Mouse (Mus musculus) frontal cortex, adult (tissue): ENCODE results near the gene Pafah1b2.

Experiments used
- ATAC-seq: cut with Nextera tagmentation; 2 replicates; pipeline ENCODE4 v1.9.2; 2017; ENCODE audit warnings: mild to moderate bottlenecking, moderate library complexity, mixed read lengths; ENCODE audit not compliant: low TSS enrichment

Pafah1b2 gene

DNA sequence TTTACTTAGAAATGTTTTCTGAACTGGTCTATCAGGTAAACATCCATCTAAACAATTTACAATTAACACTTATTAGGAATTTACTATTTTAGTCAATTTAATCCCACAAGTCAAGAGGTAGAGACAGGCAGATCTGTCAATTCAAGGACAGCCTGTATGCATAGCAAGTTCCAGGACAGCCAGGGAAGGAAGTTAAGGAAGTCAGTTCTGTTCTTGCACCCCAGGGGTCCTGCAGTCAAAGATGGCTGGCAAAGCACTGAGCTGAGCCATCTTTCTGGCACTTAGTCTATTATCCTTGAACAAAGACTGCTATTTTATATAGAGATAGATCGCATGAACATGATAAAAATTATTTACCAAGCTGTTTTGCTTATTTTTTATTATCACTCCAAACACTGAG is 31.9 kb downstream of the Pafah1b2 start:
- no peak for ATAC-seq

DNA sequence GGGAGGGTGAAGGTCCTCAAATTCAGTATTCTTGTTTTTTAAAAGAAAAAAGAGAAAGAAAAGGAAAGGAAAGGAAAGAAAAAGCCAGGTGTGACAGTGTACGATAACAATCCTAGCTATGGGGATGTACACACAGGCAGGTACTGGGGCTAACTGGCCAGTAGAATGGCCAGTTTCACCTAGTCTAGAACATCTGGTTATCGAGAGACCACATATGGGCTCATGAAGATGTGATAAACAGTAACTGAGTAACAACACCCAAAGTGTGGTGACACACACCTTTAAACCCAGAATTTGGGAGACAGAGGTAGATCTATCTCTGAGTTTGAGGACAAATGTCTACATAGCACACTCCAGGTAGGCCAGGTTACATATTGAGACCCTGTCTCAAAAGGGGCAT is 32.7 kb downstream of the Pafah1b2 start:
- ATAC-seq = no peak

DNA sequence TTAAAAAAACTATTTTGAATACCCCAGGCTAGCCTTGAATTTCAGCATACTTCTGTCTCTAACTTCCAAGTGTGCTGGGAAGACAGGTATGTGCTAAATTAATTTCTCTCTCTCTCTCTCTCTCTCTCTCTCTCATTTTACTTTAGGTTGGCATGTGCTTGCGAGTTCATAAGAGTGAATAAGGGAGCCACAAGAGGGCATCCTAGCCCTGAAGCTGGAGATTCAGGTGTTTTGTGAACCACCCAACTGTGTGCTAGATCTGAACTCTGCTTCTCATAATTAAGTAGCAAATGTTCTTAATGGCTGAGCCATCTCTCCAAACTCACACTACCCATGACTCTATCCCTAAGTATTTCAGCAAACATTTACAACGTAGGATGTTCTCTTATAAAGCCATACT is 35.6 kb downstream of the Pafah1b2 start:
- ATAC-seq = no peak

DNA sequence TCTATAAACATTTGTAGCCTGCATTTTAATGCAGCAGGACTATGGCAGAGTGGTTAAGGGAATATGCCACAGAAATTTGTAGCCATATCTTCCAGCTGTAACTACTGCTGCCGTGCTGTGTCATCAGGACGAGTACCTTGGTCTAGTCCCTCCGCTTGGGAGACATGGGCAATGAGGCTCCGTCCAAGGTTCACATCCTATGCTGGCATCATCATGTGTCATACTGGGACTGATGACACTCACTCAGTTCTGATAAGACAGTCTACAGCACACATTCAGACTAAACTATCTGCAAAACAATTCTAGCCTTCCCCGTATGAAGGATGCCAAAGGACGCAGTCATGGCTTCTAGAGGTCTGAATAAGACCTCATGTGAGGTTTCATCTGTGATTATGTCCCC is 48.9 kb downstream of the Pafah1b2 start:
- ATAC-seq = no peak

DNA sequence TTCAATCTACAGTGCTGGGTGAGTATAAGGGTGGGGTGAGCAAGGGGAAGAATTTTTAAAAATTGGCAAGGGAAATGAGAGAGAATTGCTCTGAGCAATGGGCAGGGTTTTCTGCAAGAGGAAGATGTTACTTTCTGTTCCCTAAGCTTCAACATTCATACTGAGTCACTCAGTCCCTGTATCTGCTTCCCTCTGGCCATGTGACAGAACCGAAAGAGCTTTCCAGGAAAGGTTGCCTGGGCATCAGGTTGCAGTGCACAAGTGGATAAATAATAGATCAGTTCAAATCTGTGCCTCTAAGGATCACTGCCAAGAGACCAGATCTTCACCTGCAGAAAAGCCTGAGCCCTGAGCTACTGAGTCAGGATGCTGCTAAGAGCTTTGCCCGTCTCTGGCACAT is 50.6 kb downstream of the Pafah1b2 start:
- ATAC-seq = peak; percentile 61

DNA sequence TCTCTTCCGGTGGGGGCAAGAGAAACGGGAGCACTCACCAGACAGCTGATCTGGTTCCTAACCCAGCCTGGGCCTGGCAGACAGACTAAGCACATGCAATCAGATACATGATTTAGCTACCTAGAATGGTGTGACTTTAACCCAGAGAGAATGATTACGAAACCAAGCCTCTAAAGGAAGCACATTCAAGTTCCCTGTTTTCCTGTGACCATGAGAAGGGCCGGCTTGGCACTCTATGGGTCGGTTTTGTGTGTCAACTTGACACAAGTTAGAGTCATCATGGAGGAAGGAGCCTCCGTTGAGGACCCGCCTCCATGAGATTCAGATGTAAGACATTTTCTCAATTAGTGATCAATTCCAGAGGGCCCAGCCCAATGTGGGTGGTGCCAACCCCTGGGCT is 52.8 kb downstream of the Pafah1b2 start:
- ATAC-seq = no peak

DNA sequence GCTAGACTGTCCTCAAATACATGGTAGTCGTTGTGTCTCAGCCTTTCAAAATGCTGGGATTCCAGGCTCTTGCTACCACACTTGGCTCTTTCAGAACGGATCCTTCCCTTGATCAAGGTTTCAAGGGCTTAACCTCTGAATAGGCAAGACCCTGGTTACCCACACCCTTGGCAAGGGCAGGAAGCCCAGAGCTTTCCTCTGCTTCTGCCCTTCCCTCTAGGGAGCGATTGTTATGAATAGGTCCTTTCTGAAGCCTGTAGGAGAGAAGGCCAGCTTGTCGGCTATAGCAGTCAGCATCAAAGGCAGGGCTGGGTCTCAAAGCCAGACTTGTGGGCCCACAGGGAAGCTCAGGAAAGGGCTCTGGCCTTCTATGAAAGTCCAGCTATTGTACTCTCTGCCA is 53.6 kb downstream of the Pafah1b2 start:
- no peak for ATAC-seq

DNA sequence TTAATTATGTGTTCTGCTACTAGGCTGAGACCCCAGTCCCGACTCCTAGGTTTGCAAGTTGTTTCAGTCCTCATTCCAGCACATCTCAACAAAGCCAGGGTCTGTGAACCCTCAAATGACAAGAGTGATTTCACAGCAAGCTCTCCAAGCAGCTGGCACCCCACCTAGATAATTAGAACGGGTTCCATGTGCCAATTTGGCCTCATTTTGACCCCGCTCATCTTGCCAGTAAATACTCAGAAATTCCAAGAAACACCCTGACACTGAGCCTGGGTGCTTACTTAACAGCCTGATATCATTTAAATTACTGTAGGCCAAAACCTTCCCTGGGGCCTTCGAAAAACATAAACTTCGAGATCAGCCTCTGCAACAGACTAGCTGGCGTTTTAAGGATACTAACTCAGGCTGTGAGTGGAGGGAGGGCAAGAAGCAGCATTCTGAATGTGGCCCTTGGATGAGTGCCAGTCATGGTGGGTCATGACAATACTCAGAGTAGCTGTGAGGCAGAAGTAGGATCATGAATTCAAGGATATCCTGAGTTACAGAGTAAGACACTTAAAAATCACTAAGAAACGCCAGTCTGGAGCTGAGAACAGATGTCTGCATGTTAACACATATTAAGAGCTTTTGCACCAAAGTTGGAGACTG is 54.3 kb downstream of the Pafah1b2 start:
- ATAC-seq = no peak

DNA sequence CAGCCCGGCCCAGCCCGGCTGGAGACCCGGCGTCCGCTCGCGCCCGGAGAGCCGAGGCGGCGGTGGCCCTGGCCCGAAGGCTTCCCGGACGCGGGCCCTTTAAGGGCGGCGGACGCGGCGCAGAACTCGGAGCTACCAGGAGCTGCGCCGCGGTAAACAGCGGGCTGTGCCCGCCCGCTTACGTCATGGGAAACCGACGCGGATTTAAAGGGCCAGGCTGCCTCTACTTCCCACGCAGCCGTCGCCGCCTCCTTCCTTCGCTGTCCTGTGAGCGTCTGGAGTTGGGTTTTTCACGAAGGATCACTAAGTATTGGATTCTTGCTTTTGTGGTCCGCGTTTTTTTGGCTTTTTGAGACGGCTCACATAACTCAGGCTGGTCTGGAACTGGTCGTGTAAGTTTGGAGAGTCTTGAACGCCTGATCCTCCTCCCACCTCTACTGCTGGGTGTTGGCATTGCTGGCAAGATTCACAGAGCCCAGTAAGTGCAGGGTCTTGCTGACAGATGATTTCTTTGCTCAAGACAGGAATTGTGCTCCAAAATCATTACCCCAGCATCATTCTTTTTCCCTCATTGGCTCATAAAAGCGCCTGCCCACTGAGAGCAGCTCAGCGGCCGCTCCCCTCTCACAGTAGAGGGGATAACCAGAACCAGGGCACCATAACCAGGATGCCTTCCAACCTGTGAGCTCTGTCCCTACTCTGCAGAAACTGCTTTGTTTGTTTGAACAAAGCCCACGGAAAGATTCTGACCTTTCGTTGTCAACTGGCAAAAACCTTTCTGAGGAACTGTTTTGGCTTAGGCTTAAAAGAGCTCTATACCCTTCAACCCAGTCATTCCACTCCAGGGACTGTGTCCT is 57.2 kb downstream of the Pafah1b2 start, which contains the start of gene Sidt2:
TSS of gene Sidt2 (minus strand) at position 152 of the 857 bp plus-strand sequence.
- ATAC-seq = peak; percentile 89

DNA sequence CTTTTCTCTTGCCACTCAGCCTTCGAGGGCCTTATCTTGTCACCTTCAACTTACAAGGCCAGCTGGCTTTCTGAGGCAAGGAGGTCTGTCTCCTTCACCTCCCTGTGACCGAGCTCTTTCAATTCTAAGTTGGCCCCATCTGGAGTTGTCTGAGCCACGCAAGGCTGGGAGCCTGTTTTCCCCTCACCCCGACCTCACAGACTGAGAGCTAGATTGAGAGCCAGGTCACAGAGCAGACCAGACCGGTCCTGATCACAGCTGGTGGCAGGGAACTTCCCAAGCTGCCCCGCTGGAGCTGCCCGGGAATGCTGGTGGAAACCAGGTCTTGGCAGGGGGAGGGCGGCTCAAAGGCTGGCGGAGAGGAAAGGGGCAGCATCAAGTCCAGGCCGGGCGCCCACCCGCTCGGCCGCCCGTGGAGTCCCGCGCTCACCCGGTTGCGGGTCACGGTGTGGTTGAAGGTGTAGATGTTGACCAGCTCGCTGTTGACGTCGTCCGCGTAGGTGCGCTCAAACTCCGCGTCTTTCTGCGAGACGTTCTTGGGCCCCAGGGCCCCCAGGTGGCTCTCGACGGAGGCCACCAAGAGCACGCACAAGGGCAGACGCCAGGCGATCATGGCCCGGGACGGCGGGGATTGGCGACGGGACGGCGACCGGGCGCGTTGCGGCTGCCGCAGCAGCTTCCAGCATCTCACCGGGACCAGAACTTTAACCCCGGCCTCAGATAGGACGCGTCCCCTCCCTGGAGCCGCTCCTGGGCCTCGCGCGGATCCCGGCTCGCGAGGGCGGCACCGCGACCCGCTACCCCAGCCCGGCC is 58.0 kb downstream of the Pafah1b2 start:
- peak; percentile 56 for ATAC-seq

DNA sequence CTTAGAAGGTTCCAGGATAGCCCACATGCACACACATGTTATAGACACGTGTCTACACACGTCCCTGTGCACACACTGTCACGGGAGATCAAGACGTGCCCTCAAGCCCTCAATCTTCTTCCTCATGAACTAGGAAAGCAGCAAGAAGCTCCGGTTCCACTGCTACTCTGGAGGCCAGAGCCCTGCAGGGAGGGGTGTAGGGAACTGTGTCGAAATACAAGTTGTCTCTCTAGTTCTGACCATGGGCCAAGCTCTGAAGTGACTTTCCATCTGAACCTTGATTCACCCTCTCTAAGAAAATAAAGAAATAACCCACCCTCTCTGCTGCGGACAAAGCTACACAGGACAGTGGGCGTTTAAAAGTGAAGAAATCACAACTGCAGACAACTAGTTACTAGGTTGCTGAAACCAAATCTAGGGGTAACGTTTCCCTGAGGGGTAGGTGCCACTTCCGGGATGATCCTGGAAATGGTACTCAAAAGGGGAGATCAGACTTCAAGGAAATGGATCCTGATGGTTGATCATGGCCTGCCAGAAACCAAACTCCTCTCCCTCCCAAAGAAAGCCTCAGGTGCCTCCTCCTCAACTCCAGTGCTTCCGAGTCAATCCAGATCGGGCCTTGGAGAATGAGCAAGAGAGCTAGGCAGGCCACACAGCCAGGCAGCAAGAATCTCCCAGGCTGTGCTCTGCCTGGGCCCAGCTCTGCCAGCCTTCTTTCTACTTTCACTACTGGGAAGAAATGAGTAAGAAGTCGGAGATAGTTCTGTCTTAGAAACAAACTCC is 58.8 kb downstream of the Pafah1b2 start:
- ATAC-seq = no peak

DNA sequence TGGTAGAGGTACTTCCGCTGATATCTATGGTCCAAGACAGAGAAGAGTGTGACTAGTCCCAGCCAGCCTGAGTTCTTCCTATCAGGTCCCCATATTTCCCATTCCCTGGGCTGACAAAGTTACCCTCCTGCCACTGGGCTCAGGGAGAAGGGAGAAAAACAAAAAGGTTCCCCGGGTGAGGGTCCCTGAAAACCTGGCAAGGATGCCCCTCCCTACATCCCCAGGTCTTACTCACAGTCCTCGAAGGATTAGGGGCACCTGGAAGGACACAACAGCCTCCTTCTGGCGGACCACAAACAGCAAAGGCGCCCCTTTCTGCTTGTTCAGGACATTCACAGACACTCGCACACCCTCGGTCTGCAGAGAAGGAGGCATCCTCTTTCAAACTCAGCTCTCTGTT is 59.6 kb downstream of the Pafah1b2 start:
- ATAC-seq = no peak

DNA sequence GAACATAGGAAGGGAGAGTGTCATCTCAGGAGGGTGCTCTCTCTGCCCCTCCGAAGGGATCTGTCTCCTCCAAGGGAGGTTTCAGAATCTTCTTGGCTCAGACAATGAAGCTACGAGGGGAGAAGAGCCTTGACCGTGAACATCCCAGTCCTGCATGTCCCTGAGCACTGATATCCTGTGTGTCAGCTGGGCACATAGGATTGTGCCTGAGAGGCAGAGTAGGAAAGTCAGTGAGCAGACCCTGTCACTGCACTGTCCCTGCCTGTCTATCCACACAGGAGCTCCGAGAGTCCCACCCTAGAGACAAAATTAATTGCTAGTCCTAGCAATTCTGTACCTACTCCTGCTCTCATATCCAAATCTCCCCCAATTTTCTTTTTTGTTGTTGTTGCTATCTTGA is 60.4 kb downstream of the Pafah1b2 start:
- ATAC-seq = no peak

DNA sequence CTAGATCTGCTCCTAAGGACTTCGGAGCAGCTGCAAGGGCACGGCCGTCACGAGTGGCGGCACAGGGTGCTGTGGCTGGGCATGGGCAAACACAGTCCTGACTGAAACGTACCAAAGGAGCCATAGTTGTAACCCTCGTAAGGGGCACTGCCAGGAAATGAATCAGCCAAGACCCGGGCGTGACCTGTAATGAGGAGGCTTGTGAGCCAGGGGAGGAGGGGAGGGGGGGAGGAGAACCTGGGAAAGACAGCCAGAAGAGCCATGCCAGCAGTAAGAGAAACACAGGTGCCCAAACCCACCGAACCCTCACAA is 65.7 kb downstream of the Pafah1b2 start:
- no peak for ATAC-seq

DNA sequence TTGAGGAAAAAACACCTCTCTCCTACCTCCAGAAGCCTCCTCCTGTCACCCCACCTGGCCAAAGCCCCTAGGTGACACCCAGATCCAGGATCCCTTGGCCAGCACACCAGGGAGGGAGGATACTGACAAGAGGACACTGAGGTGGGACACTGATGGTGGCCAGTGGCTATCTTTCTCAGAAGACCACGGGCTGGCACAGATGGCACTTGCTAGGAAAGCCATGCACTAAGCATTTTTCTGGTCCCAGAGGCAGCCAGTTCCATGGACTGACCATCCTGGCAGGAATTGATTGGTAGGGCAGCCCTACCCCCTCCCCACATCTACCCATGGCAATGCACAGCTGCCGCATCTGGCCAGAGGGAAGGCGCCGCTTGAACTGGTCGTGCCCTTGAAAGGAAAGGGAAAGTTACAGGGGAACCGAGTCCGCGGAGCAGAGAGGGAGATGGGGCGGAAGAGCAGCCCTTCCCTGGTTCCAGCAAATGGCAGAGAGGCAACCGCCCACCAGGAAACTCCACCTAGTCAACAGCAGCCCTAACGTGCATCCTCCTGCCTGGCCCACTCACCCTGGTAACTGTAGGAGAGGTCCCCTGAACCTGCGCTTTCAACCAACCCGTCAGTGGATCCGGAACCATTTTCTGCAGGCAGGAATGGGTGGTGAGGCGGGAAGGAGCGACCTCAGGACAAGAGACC is 66.2 kb downstream of the Pafah1b2 start:
- no peak for ATAC-seq

DNA sequence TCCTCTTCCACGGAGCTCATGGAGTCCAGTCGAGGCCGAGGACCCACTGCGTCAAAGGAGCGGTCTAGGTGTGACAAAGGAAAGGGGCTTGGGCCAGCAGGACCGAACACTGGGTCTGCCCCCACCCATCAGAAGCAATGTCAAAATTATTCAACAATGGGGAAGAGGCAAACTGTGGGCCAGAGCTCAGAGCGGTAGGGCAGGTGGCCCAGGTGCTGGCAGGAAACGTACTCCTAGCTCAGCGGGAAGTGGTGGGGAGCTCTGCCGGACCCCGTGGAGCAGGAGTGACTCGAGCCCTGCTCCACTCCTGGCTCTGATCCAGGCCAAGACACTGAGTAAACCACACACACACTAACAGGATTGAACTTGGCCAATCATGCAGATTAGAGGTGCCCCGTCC is 66.8 kb downstream of the Pafah1b2 start:
- ATAC-seq = no peak

DNA sequence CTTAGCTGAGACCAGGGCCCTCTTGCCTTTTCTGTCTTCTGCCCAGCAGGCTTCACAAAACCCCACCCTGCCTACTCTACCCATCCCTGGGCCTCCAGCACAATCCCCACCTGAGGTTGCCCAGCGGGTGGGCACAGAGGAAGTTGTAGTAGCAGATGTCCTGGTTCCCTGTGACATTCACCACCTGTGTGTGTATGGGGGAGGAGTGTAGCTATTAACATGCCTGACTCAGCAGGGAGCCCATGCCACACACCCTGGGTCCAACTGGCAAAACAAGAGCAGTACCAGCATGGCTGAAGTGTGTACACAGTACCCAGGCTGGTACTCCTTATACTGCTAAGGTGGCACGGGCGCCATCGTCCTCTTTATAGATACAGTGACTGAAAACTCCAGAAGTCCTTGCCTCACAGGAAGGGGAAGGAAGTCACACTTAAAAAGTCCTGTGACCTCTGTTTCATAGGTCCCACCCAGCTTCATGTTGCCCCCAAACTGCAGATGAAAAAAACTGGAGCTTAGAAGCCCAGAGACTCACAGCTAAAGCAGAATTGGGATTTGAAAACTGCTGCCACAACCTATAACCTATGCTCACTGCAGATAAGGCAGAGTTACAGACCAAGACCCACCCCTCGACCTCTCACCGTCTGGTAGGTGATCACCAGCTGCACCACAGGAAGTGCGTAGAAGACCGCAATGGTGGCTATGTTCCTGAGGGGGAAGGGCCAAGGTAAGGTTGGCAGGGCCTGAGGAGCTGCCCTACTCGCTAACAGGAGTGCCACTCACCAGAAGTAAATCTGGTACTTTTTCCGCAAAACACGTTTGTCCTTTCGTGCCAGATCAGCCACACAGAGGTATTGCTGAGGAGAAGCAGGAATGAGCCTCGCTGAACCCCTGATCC is 67.7 kb downstream of the Pafah1b2 start:
- no peak for ATAC-seq

DNA sequence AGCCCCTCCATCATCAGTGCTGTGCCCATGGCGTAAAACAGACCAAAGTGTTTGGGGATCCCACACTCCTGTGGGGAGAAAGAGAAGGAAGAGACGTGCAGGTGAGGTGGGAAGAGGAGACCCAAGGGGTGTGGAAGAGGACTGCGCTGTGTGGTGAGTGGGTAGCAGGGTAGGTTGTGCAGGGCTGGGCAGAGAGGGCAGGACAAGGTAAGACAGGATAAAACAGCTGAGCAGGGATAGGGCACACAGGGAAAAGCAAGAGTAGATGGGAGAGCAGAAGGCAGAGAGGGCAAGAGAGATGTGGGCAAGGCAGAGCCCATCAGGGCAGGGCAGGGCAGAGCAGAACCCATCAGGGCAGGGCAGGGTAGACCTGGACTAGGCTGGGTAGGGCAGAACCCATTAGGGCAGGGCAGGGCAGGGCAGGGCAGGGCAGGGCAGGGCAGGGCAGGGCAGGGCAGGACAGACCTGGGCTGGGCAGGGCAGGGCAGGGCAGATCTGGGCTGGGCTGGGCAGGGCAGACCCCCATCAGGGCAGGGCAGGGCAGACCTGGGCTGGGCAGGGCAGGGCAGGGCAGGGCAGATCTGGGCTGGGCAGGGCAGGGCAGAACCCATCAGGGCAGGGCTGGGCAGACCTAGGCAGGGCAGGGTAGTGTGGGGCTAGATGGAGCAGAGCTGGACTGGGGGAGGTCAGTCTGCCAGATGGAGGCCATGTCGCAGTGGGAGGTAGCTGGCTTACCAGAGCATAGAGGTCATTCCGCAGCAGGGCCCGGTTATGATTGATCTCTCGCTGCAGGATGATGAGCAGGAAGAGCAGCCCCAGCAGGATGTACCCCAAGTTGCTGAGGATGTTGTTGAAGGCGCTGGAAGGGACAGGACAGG is 68.6 kb downstream of the Pafah1b2 start:
- no peak for ATAC-seq

DNA sequence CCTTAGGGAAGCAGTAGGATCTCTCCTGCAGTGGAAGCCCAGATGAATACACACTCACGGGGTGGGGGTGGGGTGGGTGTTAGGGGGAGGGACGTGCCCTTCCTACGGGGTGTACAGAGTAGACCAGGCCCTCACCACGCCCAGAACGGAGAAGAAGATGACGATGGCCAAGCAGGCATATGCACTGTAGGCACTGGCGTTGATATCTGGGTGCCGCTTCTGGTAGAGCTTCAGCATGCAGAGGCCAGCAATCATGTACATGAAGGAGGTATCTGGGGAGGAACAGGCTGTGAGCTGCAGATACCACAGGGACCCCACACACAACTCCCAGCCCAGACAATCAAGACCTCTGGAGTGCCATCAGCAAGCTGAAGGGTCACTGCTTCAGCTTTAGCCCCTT is 69.6 kb downstream of the Pafah1b2 start:
- ATAC-seq = no peak
